Mouse (Mus musculus) natural killer cell, adult 2 months (primary cell): ENCODE measurements around the gene Gm47985.

Source experiments
- DNase-seq, 2 experiments: peaks; one replicate each; pipeline ENCODE4 v3.0.0; 2022; ENCODE audit warnings: low spot score in 2 of 2

Gene Gm47985

DNA sequence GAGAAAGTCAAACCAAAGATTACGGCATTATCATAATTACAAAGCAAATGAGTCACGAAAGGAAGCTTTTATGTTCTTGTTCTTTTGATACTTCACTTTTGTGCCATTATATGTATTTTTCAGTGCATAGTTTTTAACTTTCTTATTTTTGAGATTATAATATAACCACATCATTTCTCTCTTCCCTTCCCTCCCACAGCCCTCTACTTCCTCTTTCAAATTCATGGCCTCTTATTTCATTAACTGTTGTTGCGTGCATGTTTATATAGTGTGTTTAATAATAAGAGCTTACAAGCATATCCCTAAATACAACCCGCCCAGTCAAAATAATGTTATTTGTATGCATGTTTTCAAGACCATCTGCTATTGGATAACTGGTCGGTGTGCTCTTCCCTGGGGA is 36.7 kb downstream of the Gm47985 start:
- no peak for DNase-seq

DNA sequence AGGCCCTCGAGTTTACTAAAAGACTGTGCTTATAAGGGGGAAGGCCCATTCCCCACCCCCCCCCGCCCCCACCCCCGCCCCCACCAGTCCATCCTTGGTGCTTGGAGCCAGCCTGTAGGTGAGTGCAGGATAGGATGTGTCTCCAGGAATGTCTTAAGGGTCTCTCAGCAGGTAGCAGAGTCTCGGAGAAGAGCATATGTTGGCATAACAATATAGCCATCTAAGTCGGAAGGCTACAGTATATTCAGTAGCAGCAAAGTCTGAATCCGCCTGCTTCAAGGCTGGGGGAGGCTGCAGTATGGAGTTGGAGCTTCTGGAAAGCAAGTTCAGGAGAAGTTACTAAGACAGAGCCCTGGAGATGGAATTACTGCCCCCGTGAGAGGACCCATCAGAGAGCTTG is 37.8 kb downstream of the Gm47985 start:
- DNase-seq = no peak

GRCm38 (mm10) chr1:151222561-151223267 is 40.4 kb downstream of the Gm47985 start:
- DNase-seq = no peak

DNA sequence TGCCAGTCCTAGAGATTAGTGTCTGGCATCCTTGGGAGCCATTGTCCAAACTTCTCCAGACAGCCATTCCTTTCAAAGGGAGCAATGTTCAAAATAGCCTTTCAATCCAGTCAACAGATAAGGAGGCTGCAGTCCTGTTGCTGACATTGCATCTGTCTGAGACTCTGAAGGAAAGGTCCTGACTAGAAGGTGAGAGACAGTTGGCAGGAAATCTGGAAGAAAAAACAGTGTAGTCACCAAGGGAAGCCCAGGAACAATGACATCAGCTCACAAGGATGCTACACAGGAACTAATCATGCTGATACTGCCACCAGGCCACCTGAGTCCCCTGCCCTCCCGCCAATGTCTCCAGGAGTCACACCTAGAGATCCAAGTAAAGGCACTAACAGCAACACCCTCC is 41.0 kb downstream of the Gm47985 start:
- no peak for DNase-seq

DNA sequence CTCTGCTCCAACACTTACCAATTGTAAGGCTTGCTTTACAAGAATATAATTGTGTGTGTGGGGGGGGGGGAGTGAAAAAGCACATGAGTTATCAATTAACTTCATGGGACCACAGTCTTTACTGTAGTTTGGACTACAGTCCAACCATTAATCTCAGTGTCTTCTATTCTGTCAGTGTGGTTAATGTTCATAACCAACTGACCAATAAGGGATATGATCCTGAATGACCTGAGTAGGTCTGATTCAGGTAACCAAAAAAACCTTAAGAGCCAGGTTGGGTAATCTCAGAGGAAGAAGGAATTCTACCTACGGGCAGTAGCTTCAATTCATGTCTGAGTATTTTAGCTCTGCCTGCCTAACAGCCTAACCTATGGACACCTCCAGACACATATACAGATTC is 42.2 kb downstream of the Gm47985 start:
- DNase-seq = no peak

DNA sequence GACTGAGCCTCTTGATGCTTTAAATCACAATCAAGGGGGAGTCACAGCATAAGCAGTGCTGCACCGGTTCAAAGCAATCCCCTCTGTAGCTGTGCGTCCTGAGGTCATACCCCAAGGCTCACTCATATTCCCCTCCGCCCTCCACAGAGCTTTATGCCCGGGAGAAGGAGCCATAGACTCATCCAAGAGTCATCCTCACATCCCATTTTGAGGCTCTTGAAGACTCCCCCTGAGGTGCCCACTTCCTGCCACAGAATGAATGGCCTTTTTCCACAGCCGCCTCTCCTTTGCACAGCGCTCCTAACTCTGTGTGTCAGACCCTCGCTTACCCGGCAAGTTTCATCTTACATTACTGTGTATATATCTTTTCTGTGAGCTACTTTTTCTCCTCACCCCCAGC is 45.2 kb downstream of the Gm47985 start:
- no peak for DNase-seq

- DNase-seq = no peak
These were observed 46.1 kb downstream of the Gm47985 start for GRCm38 (mm10) chr1:151228320-151228989.

DNA sequence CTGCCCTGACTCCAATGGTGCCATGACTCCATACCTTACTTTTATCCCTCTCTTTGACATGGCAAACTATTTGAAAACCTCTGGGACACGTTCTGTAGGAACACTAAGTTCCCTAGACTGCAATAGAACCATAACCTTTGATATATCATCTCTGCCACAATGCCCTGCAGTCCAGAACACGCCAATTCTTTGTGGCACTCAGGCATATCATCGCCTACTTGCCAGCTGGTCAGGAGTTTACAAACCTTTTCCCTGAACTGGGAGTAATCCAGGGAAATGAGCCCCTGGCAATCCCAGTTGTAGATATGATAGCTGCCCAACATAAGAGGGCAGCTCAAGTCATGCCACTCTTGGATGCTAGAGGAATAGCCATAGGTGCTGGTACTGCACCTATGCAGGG is 50.0 kb downstream of the Gm47985 start:
- no peak for DNase-seq

DNA sequence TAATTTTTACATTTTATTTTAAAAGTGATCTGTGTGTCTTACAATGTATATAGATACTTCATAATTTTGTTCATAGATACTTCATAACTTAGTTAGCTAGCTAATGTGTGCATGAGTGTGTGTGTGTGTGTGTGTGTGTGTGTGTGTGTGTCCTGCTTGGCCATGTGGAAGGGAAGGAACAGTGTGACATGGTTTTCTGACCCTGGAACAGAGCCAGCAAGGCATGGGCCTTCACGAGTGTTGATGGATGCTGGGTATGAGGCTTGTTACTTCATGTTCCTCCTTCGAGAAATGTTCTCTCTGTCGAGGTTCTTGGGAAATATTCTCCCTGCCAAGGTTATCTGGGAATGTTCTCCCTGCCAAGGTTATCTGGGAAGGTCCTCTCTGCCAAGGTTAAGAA is 51.4 kb downstream of the Gm47985 start:
- DNase-seq = no peak
